Mouse (Mus musculus) CH12.LX (cell line): ENCODE measurements at regions not wholly inside any gene's neighbourhood (a gene's known extent, or its start where the extent isn't known, plus 50 kb on each side); places are given as distances from the start of the nearest gene placed in this dataset.

Source experiments
- DNase-seq: peaks from one replicate; pipeline ENCODE4 v3.0.0-alpha.2; 2013; ENCODE audit errors: extremely low read depth
- H3K27ac ChIP-seq: 2 replicates; pipeline ENCODE4 v1.5.1; 2012; ENCODE audit warnings: low read depth, mild to moderate bottlenecking, control low read depth, moderate library complexity; ENCODE audit not compliant: insufficient read depth
- H3K27me3 ChIP-seq: replicated peaks from 2 replicates; pipeline ENCODE3; 2012; ENCODE audit warnings: inconsistent platforms
- H3K36me3 ChIP-seq, 2 experiments: replicated peaks in 1 of 2; 2 replicates each; pipeline versions ENCODE3 to v1.6.1; 2012; ENCODE audit warnings: inconsistent platforms in 1 of 2, low read length in 1 of 2, mild to moderate bottlenecking in 1 of 2, mixed read lengths in 1 of 2, moderate library complexity in 1 of 2; ENCODE audit not compliant: control insufficient read depth in 1 of 2, insufficient read depth in 1 of 2
- H3K4me1 ChIP-seq, 2 experiments: 2 replicates each; pipeline ENCODE4 v1.6.1; 2012; ENCODE audit warnings: inconsistent platforms in 1 of 2, moderate library complexity in 1 of 2; ENCODE audit not compliant: insufficient read depth in 2 of 2, control insufficient read depth in 1 of 2
- H3K4me2 ChIP-seq: 2 replicates; pipeline ENCODE4 v1.6.1; 2012; ENCODE audit warnings: low read depth, mild to moderate bottlenecking, control low read depth; ENCODE audit not compliant: poor library complexity, insufficient read depth, severe bottlenecking
- H3K4me3 ChIP-seq, 3 experiments: fragments of 150-350 bp in 1 of 3; sonication (generic) in 1 of 3; replicated peaks in 1 of 3; 2 replicates each; pipeline versions ENCODE3 to v1.5.1; 2011 to 2012; ENCODE audit warnings: low read depth in 2 of 3, low read length in 2 of 3, mild to moderate bottlenecking in 2 of 3, moderate library complexity in 2 of 3, control low read depth in 1 of 3, improper control_type of control experiment in 1 of 3, inconsistent platforms in 1 of 3, mixed read lengths in 1 of 3; ENCODE audit not compliant: poor library complexity in 1 of 3
- H3K79me2 ChIP-seq: replicated peaks from 2 replicates; pipeline ENCODE4 v1.6.1; 2012; ENCODE audit warnings: mild to moderate bottlenecking, moderate library complexity; ENCODE audit not compliant: control insufficient read depth, poor library complexity, insufficient read depth, severe bottlenecking; ENCODE audit errors: extremely low read depth
- H3K9ac ChIP-seq: 2 replicates; pipeline ENCODE4 v1.6.1; 2012; ENCODE audit warnings: low read depth, mild to moderate bottlenecking, control low read depth, moderate library complexity; ENCODE audit not compliant: insufficient read depth
- H3K9me3 ChIP-seq: replicated peaks from 2 replicates; pipeline ENCODE3; 2012; ENCODE audit warnings: low read length, inconsistent platforms, mixed read lengths
- BHLHE40 ChIP-seq: IDR thresholded peaks from 2 replicates; pipeline ENCODE4 v1.6.1; 2011; ENCODE audit warnings: mild to moderate bottlenecking, low read depth, low read length, improper control_type of control experiment
- CHD1 ChIP-seq: IDR thresholded peaks from 2 replicates; pipeline ENCODE4 v1.6.1; 2012; ENCODE audit warnings: low read depth, low read length, improper control_type of control experiment, inconsistent platforms
- CHD2 ChIP-seq: IDR thresholded peaks from 2 replicates; pipeline ENCODE4 v1.6.1; 2011; ENCODE audit warnings: low read length, improper control_type of control experiment
- ELF1 ChIP-seq: IDR thresholded peaks from 2 replicates; pipeline ENCODE4 v1.6.1; 2014; ENCODE audit warnings: low read depth, mild to moderate bottlenecking, inconsistent platforms, low read length, improper control_type of control experiment
- EP300 ChIP-seq: IDR thresholded peaks from 2 replicates; pipeline ENCODE4 v1.6.1; 2011; ENCODE audit warnings: low read length, improper control_type of control experiment
- HCFC1 ChIP-seq: IDR thresholded peaks from 2 replicates; pipeline ENCODE4 v1.6.1; 2012; ENCODE audit warnings: low read depth, mild to moderate bottlenecking, inconsistent platforms, low read length, improper control_type of control experiment
- IRF4 ChIP-seq: IDR thresholded peaks from 2 replicates; pipeline ENCODE4 v1.6.1; 2014; ENCODE audit warnings: low read depth, mild to moderate bottlenecking, inconsistent platforms, low read length, improper control_type of control experiment
- JUN ChIP-seq: IDR thresholded peaks from 2 replicates; pipeline ENCODE4 v1.6.1; 2011; ENCODE audit warnings: low read depth, mild to moderate bottlenecking, low read length, improper control_type of control experiment, moderate library complexity; ENCODE audit not compliant: insufficient read depth
- KAT2A ChIP-seq: IDR thresholded peaks from 2 replicates; pipeline ENCODE4 v1.6.1; 2012; ENCODE audit warnings: low read length, improper control_type of control experiment, inconsistent platforms; ENCODE audit not compliant: insufficient replicate concordance
- MAX ChIP-seq: IDR thresholded peaks from 2 replicates; pipeline ENCODE4 v1.6.1; 2011; ENCODE audit warnings: low read length, improper control_type of control experiment
- MAZ ChIP-seq: IDR thresholded peaks from 2 replicates; pipeline ENCODE4 v1.6.1; 2012; ENCODE audit warnings: low read depth, mild to moderate bottlenecking, inconsistent platforms, low read length, improper control_type of control experiment, moderate library complexity
- NRF1 ChIP-seq: IDR thresholded peaks from 2 replicates; pipeline ENCODE4 v1.6.1; 2014; ENCODE audit warnings: low read depth, mild to moderate bottlenecking, inconsistent platforms, low read length, improper control_type of control experiment, moderate library complexity
- POLR2AphosphoS2 ChIP-seq: IDR thresholded peaks from 2 replicates; pipeline ENCODE4 v1.6.1; 2011; ENCODE audit warnings: low read depth, low read length, improper control_type of control experiment
- RCOR1 ChIP-seq: conservative IDR thresholded peaks from 2 replicates; pipeline ENCODE4 v1.6.1; 2012; ENCODE audit warnings: low read depth, mild to moderate bottlenecking, inconsistent platforms, low read length, improper control_type of control experiment
- TBP ChIP-seq: conservative IDR thresholded peaks from 2 replicates; pipeline ENCODE4 v1.6.1; 2011; ENCODE audit warnings: low read depth, low read length, improper control_type of control experiment
- UBTF ChIP-seq: IDR thresholded peaks from 2 replicates; pipeline ENCODE4 v1.6.1; 2012; ENCODE audit warnings: low read depth, mild to moderate bottlenecking, inconsistent platforms, low read length, improper control_type of control experiment, moderate library complexity
- USF2 ChIP-seq: conservative IDR thresholded peaks from 2 replicates; pipeline ENCODE4 v1.6.1; 2011; ENCODE audit warnings: low read depth, low read length, improper control_type of control experiment
- ZC3H11A ChIP-seq: IDR thresholded peaks from 2 replicates; pipeline ENCODE4 v1.6.1; 2012; ENCODE audit warnings: low read depth, mild to moderate bottlenecking, inconsistent platforms, low read length, improper control_type of control experiment
- ZKSCAN1 ChIP-seq: IDR thresholded peaks from 2 replicates; pipeline ENCODE4 v1.6.1; 2012; ENCODE audit warnings: low read depth, inconsistent platforms, low read length, improper control_type of control experiment, borderline replicate concordance
- ZNF384 ChIP-seq: IDR thresholded peaks from 2 replicates; pipeline ENCODE4 v1.6.1; 2012; ENCODE audit warnings: low read depth, low read length, improper control_type of control experiment, inconsistent platforms
- dilution Hi-C: fragments of 300-500 bp; cut with MboI; formaldehyde crosslinking; loops from 2 replicates; pipeline ENCODE4 v1.14.3; 2020; ENCODE audit warnings: low sequenced_read_pairs; ENCODE audit not compliant: extremely low pct_unique_long_range_greater_than_20kb, extremely low pct_ligation_motif_present
- in situ Hi-C: fragments of 300-500 bp; cut with MboI; formaldehyde crosslinking; loops from 3 replicates; pipeline ENCODE4 v1.14.3; 2019; ENCODE audit warnings: low sequenced_read_pairs, low pct_ligation_motif_present, low pct_unique_long_range_greater_than_20kb, mixed read lengths

DNA sequence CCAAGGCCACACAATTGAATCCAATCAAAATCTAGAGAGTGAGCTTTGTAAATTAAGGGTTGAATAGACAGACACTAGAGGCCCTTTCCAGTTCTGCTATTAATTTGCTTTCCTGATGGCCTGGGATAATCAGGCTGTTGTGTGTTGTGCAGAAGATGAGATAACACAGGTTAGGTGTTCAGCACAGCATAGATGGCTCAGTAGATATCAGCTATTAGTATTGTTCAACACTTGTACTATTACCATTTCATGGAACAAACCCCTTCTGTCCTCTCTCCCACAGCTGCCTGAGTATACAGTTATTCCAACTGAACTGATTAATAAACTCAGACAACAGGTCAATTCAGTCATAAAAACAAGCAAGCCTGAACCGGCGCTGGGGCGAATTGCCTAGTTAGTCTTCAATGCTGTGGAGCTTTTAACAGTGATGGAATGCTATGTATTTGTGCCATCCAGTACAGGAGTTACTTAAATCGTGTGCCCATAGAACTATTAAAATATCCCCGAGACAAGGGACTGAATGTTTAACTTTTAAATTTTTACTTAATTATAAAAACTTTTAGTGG lies 263.1 kb upstream of the Pfn2 start:
- no peaks in the 10 kb centered on the region for H3K79me2 ChIP-seq
- H3K4me3 ChIP-seq = no peak overlapping the region
- TF ChIP-seq ZKSCAN1 = no peak
- TF ChIP-seq IRF4 = no peak
- TF ChIP-seq NRF1 = no peak
- TF ChIP-seq CHD2 = no peak
- TF ChIP-seq ZNF384 = no peak
- TF ChIP-seq HCFC1 = no peak
- TF ChIP-seq USF2 = no peak
- TF ChIP-seq EP300 = no peak
- no peak for TF ChIP-seq CHD1
- no peak for TF ChIP-seq POLR2AphosphoS2
- TF ChIP-seq BHLHE40 = no peak
- no peak for TF ChIP-seq ZC3H11A
- TF ChIP-seq ELF1 = no peak
- dilution Hi-C loops = no loop called here
- no peaks in the 10 kb centered on the region for H3K36me3 ChIP-seq
- no peaks in the 10 kb centered on the region for H3K4me1 ChIP-seq
- H3K4me2 ChIP-seq = no peak overlapping the region
- H3K27ac ChIP-seq = no peak overlapping the region
- H3K27me3 ChIP-seq = no peaks in the 10 kb centered on the region
- H3K9me3 ChIP-seq = no peaks in the 10 kb centered on the region
- in situ Hi-C loops = loop anchor here (25.0 kb wide), 1 partner anchor 449 kb away; the partner anchor contains the start of gene Commd2
- no peak for DNase-seq
- no peak overlapping the region for H3K9ac ChIP-seq

DNA sequence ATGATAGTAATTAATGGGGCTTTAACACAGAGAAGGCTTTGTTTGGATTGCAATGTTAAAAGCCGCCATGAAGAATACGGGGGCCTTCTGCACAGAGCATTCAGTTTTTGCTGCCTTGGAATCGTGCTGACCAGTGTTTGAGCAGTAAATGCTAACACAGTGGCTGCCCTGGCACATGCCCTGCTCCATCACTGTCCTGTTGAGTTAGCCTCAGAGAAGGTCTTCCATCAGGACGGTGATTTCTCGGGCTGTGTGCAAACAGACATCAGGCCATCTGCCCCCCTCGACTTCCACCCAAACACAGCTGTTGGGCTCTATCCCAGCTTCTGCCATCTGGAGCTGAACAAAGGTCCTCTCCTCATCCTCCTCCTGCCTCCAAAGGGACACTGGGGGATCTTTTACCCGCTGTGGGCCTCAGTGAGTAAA lies 264.6 kb upstream of the Pfn2 start:
- Histone ChIP-seq H3K36me3 (no peaks in the 10 kb centered on the region), H3K4me1 (no peaks in the 10 kb centered on the region), H3K27me3 (no peaks in the 10 kb centered on the region), H3K9ac (no peak overlapping the region), H3K9me3 (no peaks in the 10 kb centered on the region), H3K27ac (no peak overlapping the region), H3K79me2 (no peaks in the 10 kb centered on the region), H3K4me3 (no peak overlapping the region), H3K4me2 (no peak overlapping the region)
- dilution Hi-C loops (no loop called here), in situ Hi-C loops (loop anchor here (25.0 kb wide), 1 partner anchor 450 kb away; the partner anchor contains the start of gene Commd2)
- no peak for TF ChIP-seq ZNF384
- TF ChIP-seq KAT2A = no peak
- no peak for TF ChIP-seq IRF4
- no peak for TF ChIP-seq TBP
- no peak for TF ChIP-seq MAX
- no peak for TF ChIP-seq MAZ
- TF ChIP-seq UBTF = no peak
- no peak for TF ChIP-seq RCOR1
- no peak for TF ChIP-seq JUN
- DNase-seq = no peak
